Mouse (Mus musculus): Measurements from ENCODE around the gene Echdc3. TPM values are rescaled to one million over a fixed set of nuclear protein-coding genes. Genes with fewer than 3 reads are reported as not detected.

Gene Echdc3
- total RNA-seq, 2 experiments from 2014 or later: 0.37 to 0.70 TPM

GRCm38 (mm10) chr2:6140572-6141161 is 72.2 kb downstream of the Echdc3 start:
- intact Hi-C loops (cut with DNase I): no loop called here
- no peak for DNase-seq (ENCODE audit: low spot score in 2 of 2)

Other genes starting within 250 kb of the Echdc3 start
- 1 to 10 TPM; 3.1 to 4.5 TPM for gene Proser2, start 82.8 kb downstream of the Echdc3 start, total RNA-seq (2021)
- gene Usp6nl, start 109.6 kb upstream of the Echdc3 start, total RNA-seq (2021): 10 to 100 TPM; 26.2 to 27.2 TPM